8 mouse cellular contexts compared by ENCODE assay signal in genomic region chr11:108425592-108425921, GRCm38 (mm10). TPM values are rescaled to one million over a fixed set of nuclear protein-coding genes. Genes with fewer than 3 reads are reported as not detected.
DNase-seq lines count a peak whose midpoint lies in the region; ATAC-seq and TF ChIP-seq lines count a peak whose summit lies in the region.

No protein-coding gene starts in this region.

- peak overlapping the region; percentile 25; the same call in 1 of the 2 replicates for H3K4me3 ChIP-seq in cortical plate, adult 2 months (ENCODE audit: insufficient read depth, low read length)
- H3K4me3 ChIP-seq in hindbrain, embryonic 10.5 days: peak overlapping the region; percentile 70
- H3K4me3 ChIP-seq in liver, embryonic 13.5 days (replicated peaks): peak overlapping the region; percentile 66

- peaks cover 2% of the 10 kb centered on the region; the same call in 1 of the 2 replicates for H3K4me1 ChIP-seq in cortical plate, adult 2 months (ENCODE audit: control insufficient read depth, insufficient read depth, low read length)
- peaks cover 32% of the 10 kb centered on the region for H3K4me1 ChIP-seq in hindbrain, embryonic 10.5 days (replicated peaks)
- H3K4me1 ChIP-seq in liver, embryonic 13.5 days (replicated peaks): peaks cover 18% of the 10 kb centered on the region

- H3K36me3 ChIP-seq in hindbrain, embryonic 10.5 days: no peaks in the 10 kb centered on the region
- H3K36me3 ChIP-seq in liver, embryonic 13.5 days: no peaks in the 10 kb centered on the region

- H3K9me3 ChIP-seq in hindbrain, embryonic 10.5 days: no peaks in the 10 kb centered on the region
- H3K9me3 ChIP-seq in liver, embryonic 13.5 days (replicated peaks): no peaks in the 10 kb centered on the region

- TF ChIP-seq POLR2A in cortical plate, adult 2 months (IDR thresholded peaks at IDR 0.05; ENCODE audit: extremely low read depth, insufficient read depth, low read length): no peak

- 7% methylated on average over 14 of the region's 14 CpGs for whole genome bisulfite sequencing in hindbrain, embryonic 10.5 days
- WGBS in liver, embryonic 13.5 days (ENCODE audit: insufficient replicate concordance): 11% methylated on average over 14 of the region's 14 CpGs

- peak overlapping the region; percentile 71 for H3K9ac ChIP-seq in liver, embryonic 13.5 days

- peak; percentile 18 for DNase-seq in layer of hippocampus, adult 9-11 months
- DNase-seq in layer of hippocampus, adult 9-10 months (ENCODE audit: low spot score): no peak
- DNase-seq in hindbrain, embryonic 10.5 days (ENCODE audit: low spot score): no peak
- DNase-seq in liver, embryonic 13.5 days: no peak
- no peak for DNase-seq in yolk sac, embryonic 10.5 days (ENCODE audit: low spot score)
- no peak for DNase-seq in gastrocnemius, postnatal 14 days

- H3K27me3 ChIP-seq in hindbrain, embryonic 10.5 days (ENCODE audit: insufficient read depth, poor library complexity, severe bottlenecking): peaks cover 13% of the 10 kb centered on the region; the same call in 1 of the 2 replicates
- H3K27me3 ChIP-seq in liver, embryonic 13.5 days: peaks cover 32% of the 10 kb centered on the region

- peak; percentile 27 for ATAC-seq in liver, embryonic 13.5 days (ENCODE audit: low read depth)
- ATAC-seq in inflammation-experienced regulatory T-cells, adult 6 months: no peak

- no peak overlapping the region for H3K27ac ChIP-seq in cortical plate, adult 2 months (ENCODE audit: insufficient read depth, low read length)
- peak overlapping the region; percentile 94 for H3K27ac ChIP-seq in hindbrain, embryonic 10.5 days
- H3K27ac ChIP-seq in liver, embryonic 13.5 days: no peak overlapping the region

- intact Hi-C loops in gastrocnemius, postnatal 14 days (cut with DNase I; ENCODE audit: low total_unique reads): no loop called here

- H3K4me2 ChIP-seq in liver, embryonic 13.5 days: peak overlapping the region; percentile 77

- no peak for TF ChIP-seq CTCF in cortical plate, adult 2 months (IDR thresholded peaks at IDR 0.05; ENCODE audit: extremely low read depth, insufficient read depth, low read length)

RNA-seq across cellular contexts. Expression of gene Cep112, which starts 0.6 kb away (rescaled TPM):
- 2.5 and 3.8 TPM in 2 replicates for polyA plus RNA-seq in cortical plate, adult 2 months (2012; rRNA removed)
- 10.1 and 11.3 TPM in 2 replicates for polyA plus RNA-seq in hindbrain, embryonic 10.5 days (2016; fragmentation: Nextera tagmentation; extraction: Ambion mirVana)
- 1.4 and 1.8 TPM in 2 replicates for polyA plus RNA-seq in liver, embryonic 13.5 days (2015; fragmentation: Nextera tagmentation; extraction: Ambion mirVana)
- 1 to 10 TPM in 2 of 3 experiments, under 1 TPM in 1; 0.62 to 1.8 (median 1.0) TPM for polyA plus RNA-seq in inflammation-experienced regulatory T-cells, adult 6 months (2017; shearing (Covaris generic))
- total RNA-seq in gastrocnemius, postnatal 14 days (2021): 1 to 10 TPM; 3.9 to 5.9 TPM
